Mouse (Mus musculus): ENCODE measurements around the gene Serpina9. TPM values are rescaled to one million over a fixed set of nuclear protein-coding genes. Genes with fewer than 3 reads are reported as not detected.
A peak's percentile ranks its signal among the peaks of the same experiment; 100 is the strongest.

The Serpina9 gene
- polyA plus RNA-seq, 1 experiment from 2014 or later, result 0.32 TPM

DNA sequence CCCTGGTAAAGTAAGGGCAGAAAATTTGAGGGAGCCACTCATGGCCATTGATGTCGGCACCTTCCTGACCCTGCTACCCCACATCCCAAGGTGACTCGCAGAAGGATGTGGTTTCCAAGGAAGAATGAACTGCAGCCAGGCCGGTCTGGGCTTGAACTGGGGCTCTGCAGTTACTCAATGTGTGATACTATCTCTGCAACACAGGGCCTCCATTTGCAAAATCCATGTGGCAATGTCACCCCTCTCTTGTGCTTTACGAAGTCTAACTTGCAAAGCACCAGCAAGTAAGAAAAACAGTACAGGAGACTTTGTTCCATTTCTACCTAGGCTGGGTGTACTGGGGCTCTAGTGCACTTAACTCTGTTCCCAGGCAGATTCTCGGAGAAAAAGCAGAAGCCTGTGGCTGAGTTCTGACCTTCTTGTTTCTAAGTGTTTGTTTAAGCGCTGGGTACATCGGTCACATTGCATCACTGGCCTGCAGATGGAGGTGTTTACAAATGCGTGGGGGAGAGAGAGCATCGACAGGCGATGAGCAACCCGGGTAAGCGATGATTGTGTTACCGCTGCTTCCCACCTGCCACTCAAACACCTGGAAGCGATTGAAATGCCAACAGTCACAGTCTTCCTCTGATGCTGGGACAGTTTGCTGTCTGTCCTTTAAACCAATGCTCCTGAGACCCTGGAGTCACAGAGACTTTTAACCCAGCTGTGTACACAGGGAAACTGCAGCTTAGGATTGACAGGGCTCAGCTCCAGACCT is 24.6 kb downstream of the Serpina9 start:
- Histone ChIP-seq H3K27ac (replicated peaks) (no peak overlapping the region), H3K9ac (no peak overlapping the region), H3K27me3 (no peaks in the 10 kb centered on the region), H3K4me3 (no peak overlapping the region), H3K4me2 (no peak overlapping the region), H3K36me3 (no peaks in the 10 kb centered on the region), H3K9me3 (no peaks in the 10 kb centered on the region), H3K4me1 (replicated peaks) (no peaks in the 10 kb centered on the region)
- WGBS, result 65% methylated on average over 14 of the region's 14 CpGs
- ATAC-seq (ENCODE audit: low FRiP score, low read depth), result no peak

DNA sequence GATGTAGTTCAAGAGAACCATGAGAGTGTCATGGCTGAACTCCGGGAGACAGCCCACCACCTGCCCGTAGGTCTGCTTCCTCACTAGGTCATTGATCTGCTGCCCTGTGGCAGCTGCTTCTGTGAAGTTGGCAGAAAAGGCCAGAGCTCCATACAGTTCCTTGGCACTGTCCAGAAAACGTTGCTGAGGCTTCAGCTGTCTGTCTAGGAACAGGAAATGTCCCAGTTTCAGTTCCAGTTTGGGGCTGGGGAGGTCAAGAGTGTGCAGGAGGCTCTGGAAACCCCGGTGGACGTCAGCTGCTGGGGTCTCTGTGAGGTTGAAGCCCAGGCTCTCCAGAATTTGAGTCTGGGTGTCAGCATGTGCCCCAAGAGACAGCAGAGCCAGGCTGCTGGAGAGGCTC is 27.7 kb downstream of the Serpina9 start:
- Histone ChIP-seq H3K36me3 (no peaks in the 10 kb centered on the region), H3K4me1 (replicated peaks) (no peaks in the 10 kb centered on the region), H3K9ac (no peak overlapping the region), H3K27ac (replicated peaks) (no peak overlapping the region), H3K4me2 (no peak overlapping the region), H3K4me3 (no peak overlapping the region), H3K9me3 (no peaks in the 10 kb centered on the region), H3K27me3 (no peaks in the 10 kb centered on the region)
- 74% methylated on average over 5 of the region's 5 CpGs for WGBS
- no peak for ATAC-seq (ENCODE audit: low FRiP score, low read depth)

DNA sequence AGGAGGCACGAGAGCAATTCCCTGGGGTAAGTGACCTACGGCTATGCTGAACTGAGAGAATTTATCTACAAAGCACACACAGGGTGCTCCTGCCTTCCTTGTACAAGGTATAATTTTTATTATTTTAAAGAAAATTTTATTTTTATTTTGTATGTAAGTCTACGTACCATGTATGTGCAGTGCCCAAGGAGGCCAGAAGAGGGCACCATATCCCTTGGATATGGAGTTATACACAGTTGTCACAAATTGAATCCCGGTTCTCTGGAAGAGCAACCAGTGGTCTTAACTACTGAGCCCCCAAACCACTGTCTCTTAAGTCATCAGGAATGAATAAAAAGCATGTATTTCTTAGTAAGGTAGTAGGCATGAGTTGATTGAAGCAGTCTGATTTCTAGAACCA is 28.6 kb downstream of the Serpina9 start:
- H3K4me3 ChIP-seq, result no peak overlapping the region
- no peaks in the 10 kb centered on the region for H3K36me3 ChIP-seq
- no peaks in the 10 kb centered on the region for H3K9me3 ChIP-seq
- no peaks in the 10 kb centered on the region for H3K4me1 ChIP-seq (replicated peaks)
- no peak overlapping the region for H3K9ac ChIP-seq
- no peak overlapping the region for H3K4me2 ChIP-seq
- ATAC-seq (ENCODE audit: low FRiP score, low read depth), result no peak
- WGBS, result 74% methylated on average over 4 of the region's 4 CpGs
- no peaks in the 10 kb centered on the region for H3K27me3 ChIP-seq
- no peak overlapping the region for H3K27ac ChIP-seq (replicated peaks)

DNA sequence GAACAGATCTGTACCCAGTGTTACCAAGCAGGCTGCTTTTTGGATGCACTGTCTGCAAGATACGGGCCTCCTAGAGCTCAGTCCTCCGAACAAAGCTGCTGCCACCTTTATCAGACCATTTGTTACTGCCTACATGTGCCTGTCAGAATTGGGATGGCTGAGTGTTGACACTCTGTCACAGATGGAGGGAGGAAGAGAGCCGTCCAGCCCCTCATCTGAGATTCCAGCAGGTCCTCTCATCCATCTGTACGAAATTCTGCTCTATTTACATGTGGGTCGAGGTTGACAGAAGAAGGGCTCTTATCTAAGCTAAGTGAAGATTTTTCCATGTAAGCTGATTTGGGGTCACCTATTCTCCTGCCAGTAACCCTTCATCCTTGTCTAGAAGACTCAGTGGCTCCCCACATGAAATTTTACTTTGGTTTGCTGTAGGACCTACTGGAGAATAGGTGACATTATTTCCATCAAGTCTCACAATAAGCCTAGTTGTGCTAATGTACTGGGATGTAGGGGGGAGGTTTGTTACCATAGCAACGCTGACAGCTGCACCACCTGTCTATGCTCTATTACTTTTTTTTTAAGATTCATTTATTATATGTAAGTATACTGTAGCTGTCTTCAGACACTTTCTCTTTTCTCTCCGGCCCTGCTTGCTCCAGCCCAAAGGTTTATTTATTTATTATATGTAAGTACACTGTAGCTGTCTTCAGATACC is 31.8 kb downstream of the Serpina9 start:
- Histone ChIP-seq H3K36me3 (no peaks in the 10 kb centered on the region), H3K9ac (no peak overlapping the region), H3K4me2 (no peak overlapping the region), H3K27me3 (no peaks in the 10 kb centered on the region), H3K4me1 (replicated peaks) (no peaks in the 10 kb centered on the region), H3K9me3 (no peaks in the 10 kb centered on the region), H3K4me3 (no peak overlapping the region), H3K27ac (replicated peaks) (0 out of 2 replicates have a peak overlapping the region, but pooled peaks have one; percentile 40)
- WGBS, result 77% methylated on average over 7 of the region's 7 CpGs
- no peak for ATAC-seq (ENCODE audit: low FRiP score, low read depth)

DNA sequence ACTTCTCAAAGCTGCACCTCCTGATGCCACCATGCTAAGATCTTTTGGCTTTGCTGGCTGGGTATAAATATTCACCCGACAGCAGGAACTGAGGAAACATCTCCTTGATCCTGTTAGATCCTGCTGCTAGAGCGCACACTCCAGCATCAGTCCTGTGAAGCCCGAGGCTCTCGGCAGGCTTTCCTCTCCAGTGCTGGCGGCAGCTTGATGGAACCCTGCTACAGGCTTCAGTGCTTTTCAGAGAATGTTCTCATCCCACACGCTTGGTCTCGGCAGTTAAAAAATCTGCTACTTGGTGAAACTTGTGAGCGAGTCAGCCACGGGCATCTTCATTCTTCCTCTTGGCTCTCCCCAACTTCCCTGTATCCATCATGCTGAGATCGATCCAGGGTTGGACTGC is 35.3 kb downstream of the Serpina9 start:
- H3K4me2 ChIP-seq, result no peak overlapping the region
- no peak for ATAC-seq (ENCODE audit: low FRiP score, low read depth)
- no peak overlapping the region for H3K27ac ChIP-seq (replicated peaks)
- no peak overlapping the region for H3K4me3 ChIP-seq
- H3K27me3 ChIP-seq, result no peaks in the 10 kb centered on the region
- WGBS, result 94% methylated on average over 10 of the region's 10 CpGs
- no peaks in the 10 kb centered on the region for H3K4me1 ChIP-seq (replicated peaks)
- H3K9ac ChIP-seq, result no peak overlapping the region
- no peaks in the 10 kb centered on the region for H3K9me3 ChIP-seq
- H3K36me3 ChIP-seq, result no peaks in the 10 kb centered on the region

GRCm38 (mm10) chr12:103977846-103978245 is 35.7 kb downstream of the Serpina9 start:
- WGBS, result 39% methylated on average over 5 of the region's 5 CpGs

GRCm38 (mm10) chr12:103977060-103977459 is 36.5 kb downstream of the Serpina9 start:
- H3K27me3 ChIP-seq, result no peaks in the 10 kb centered on the region
- no peaks in the 10 kb centered on the region for H3K4me1 ChIP-seq (replicated peaks)
- no peak overlapping the region for H3K4me2 ChIP-seq
- H3K36me3 ChIP-seq, result no peaks in the 10 kb centered on the region
- H3K4me3 ChIP-seq, result no peak overlapping the region
- H3K9me3 ChIP-seq, result no peaks in the 10 kb centered on the region
- ATAC-seq (ENCODE audit: low FRiP score, low read depth), result no peak
- WGBS, result 47% methylated on average over 3 of the region's 3 CpGs
- no peak overlapping the region for H3K27ac ChIP-seq (replicated peaks)
- H3K9ac ChIP-seq, result no peak overlapping the region

More at GRCm38 (mm10) chr12:103977846-103978245, 35.7 kb downstream of the Serpina9 start:
- Histone ChIP-seq H3K4me3 (no peak overlapping the region), H3K4me2 (no peak overlapping the region), H3K36me3 (no peaks in the 10 kb centered on the region), H3K27ac (replicated peaks) (no peak overlapping the region), H3K4me1 (replicated peaks) (no peaks in the 10 kb centered on the region), H3K27me3 (no peaks in the 10 kb centered on the region), H3K9me3 (no peaks in the 10 kb centered on the region), H3K9ac (no peak overlapping the region)
- no peak for ATAC-seq (ENCODE audit: low FRiP score, low read depth)

DNA sequence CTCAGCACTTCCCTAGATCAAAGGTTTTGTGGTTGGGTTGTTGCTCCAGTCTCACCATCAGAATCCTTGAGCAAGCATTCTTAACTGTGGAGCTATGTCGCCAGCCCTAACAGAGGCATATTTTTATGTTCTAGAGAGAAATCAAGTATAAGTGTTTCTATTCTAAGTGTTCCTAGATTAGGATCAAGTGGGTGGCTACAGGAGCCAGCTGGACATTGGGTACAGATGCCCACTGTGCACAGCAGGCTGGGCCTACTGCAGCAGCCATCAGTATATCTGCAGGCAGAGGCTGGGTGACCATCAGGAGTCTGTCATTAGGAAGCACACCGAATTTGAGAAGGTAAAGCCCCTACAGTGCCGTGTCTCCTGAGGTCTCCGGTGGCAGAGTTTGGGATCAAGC is 42.5 kb downstream of the Serpina9 start:
- no peak for ATAC-seq (ENCODE audit: low FRiP score, low read depth)
- Histone ChIP-seq H3K9me3 (no peaks in the 10 kb centered on the region), H3K36me3 (no peaks in the 10 kb centered on the region), H3K9ac (no peak overlapping the region), H3K27ac (replicated peaks) (no peak overlapping the region), H3K4me2 (no peak overlapping the region), H3K27me3 (no peaks in the 10 kb centered on the region), H3K4me3 (no peak overlapping the region), H3K4me1 (replicated peaks) (no peaks in the 10 kb centered on the region)
- 86% methylated on average over 4 of the region's 4 CpGs for WGBS

- no peak overlapping the region for H3K4me2 ChIP-seq
- H3K27me3 ChIP-seq, result no peaks in the 10 kb centered on the region
- H3K36me3 ChIP-seq, result no peaks in the 10 kb centered on the region
- H3K9ac ChIP-seq, result no peak overlapping the region
- H3K9me3 ChIP-seq, result no peaks in the 10 kb centered on the region
- ATAC-seq (ENCODE audit: low FRiP score, low read depth), result no peak
- H3K27ac ChIP-seq (replicated peaks), result no peak overlapping the region
- no peaks in the 10 kb centered on the region for H3K4me1 ChIP-seq (replicated peaks)
- 94% methylated on average over 9 of the region's 9 CpGs for WGBS
- no peak overlapping the region for H3K4me3 ChIP-seq
These were observed 43.9 kb downstream of the Serpina9 start for GRCm38 (mm10) chr12:103969577-103970116.

GRCm38 (mm10) chr12:103966761-103967160 is 46.8 kb downstream of the Serpina9 start:
- Histone ChIP-seq H3K36me3 (no peaks in the 10 kb centered on the region), H3K27ac (replicated peaks) (no peak overlapping the region), H3K4me1 (replicated peaks) (no peaks in the 10 kb centered on the region), H3K9me3 (no peaks in the 10 kb centered on the region), H3K9ac (no peak overlapping the region), H3K4me3 (no peak overlapping the region), H3K4me2 (no peak overlapping the region), H3K27me3 (no peaks in the 10 kb centered on the region)
- WGBS, result 75% methylated on average over 3 of the region's 3 CpGs
- ATAC-seq (ENCODE audit: low FRiP score, low read depth), result no peak

- Histone ChIP-seq H3K4me2 (no peak overlapping the region), H3K9ac (no peak overlapping the region), H3K9me3 (no peaks in the 10 kb centered on the region), H3K27ac (replicated peaks) (no peak overlapping the region), H3K36me3 (no peaks in the 10 kb centered on the region), H3K4me3 (no peak overlapping the region), H3K4me1 (replicated peaks) (no peaks in the 10 kb centered on the region), H3K27me3 (no peaks in the 10 kb centered on the region)
- WGBS, result 87% methylated on average over 4 of the region's 4 CpGs
- no peak for ATAC-seq (ENCODE audit: low FRiP score, low read depth)
These were observed 50.3 kb downstream of the Serpina9 start for GRCm38 (mm10) chr12:103963288-103963687.

- ATAC-seq (ENCODE audit: low FRiP score, low read depth), result no peak
- Histone ChIP-seq H3K27me3 (no peaks in the 10 kb centered on the region), H3K9me3 (no peaks in the 10 kb centered on the region), H3K4me2 (no peak overlapping the region), H3K27ac (replicated peaks) (no peak overlapping the region), H3K36me3 (no peaks in the 10 kb centered on the region), H3K4me3 (no peak overlapping the region), H3K9ac (no peak overlapping the region), H3K4me1 (replicated peaks) (no peaks in the 10 kb centered on the region)
- 94% methylated on average over 8 of the region's 8 CpGs for WGBS
These were observed 50.7 kb downstream of the Serpina9 start for GRCm38 (mm10) chr12:103962860-103963259.

Measured in hindbrain, embryonic 15.5 days (tissue).